Mouse (Mus musculus): ENCODE data around the gene Pmm2. TPM values are rescaled to one million over a fixed set of nuclear protein-coding genes. Genes with fewer than 3 reads are reported as not detected.

The Pmm2 gene
- 10 to 100 TPM; 33.7 to 33.8 TPM for total RNA-seq (2021)
- long read RNA-seq, experiment 1, transcript Pmm2-201 (9 exons, 1,842 nt) = major isoform, 18 of 23 reads
- long read RNA-seq, experiment 1, partial matches to known transcripts = 1 of 23 reads
- long read RNA-seq, experiment 1, other reads (novel, unspliced or antisense) = 4 of 23 reads
- long read RNA-seq, experiment 2, transcript Pmm2-201 (9 exons, 1,842 nt) = major isoform, 10 of 15 reads
- long read RNA-seq, experiment 2, partial matches to known transcripts = 1 of 15 reads
- long read RNA-seq, experiment 2, other reads (novel, unspliced or antisense) = 2 of 15 reads

GRCm38 (mm10) chr16:8637217-8638051 lies at the start of gene Pmm2, which contains the start of gene Tmem186:
Gene Pmm2, plus strand, starts transcription at chr16:8637674.
Gene Tmem186, minus strand, starts transcription at chr16:8637712.
- DNase-seq (ENCODE audit: low spot score in 2 of 2) = peak; percentile 85 to 94
- intact Hi-C loops (cut with DNase I) = no loop called here

- peak; percentile 69 to 75 for DNase-seq (ENCODE audit: low spot score in 2 of 2)
- intact Hi-C loops (cut with DNase I) = no loop called here
Measured at GRCm38 (mm10) chr16:8595411-8595810, 42.1 kb upstream of the Pmm2 start.

- intact Hi-C loops (cut with DNase I) = no loop called here
- DNase-seq (ENCODE audit: low spot score in 2 of 2) = peak; percentile 46 to 76
Measured at GRCm38 (mm10) chr16:8596336-8596735, 41.1 kb upstream of the Pmm2 start.

- no peak for DNase-seq (ENCODE audit: low spot score in 2 of 2)
- intact Hi-C loops (cut with DNase I) = no loop called here
Measured at GRCm38 (mm10) chr16:8597516-8597915, 40.0 kb upstream of the Pmm2 start.

GRCm38 (mm10) chr16:8603789-8604188 lies 33.7 kb upstream of the Pmm2 start:
- intact Hi-C loops (cut with DNase I) = no loop called here
- no peak for DNase-seq (ENCODE audit: low spot score in 2 of 2)

GRCm38 (mm10) chr16:8610397-8610796 lies 27.1 kb upstream of the Pmm2 start:
- no peak for DNase-seq (ENCODE audit: low spot score in 2 of 2)
- intact Hi-C loops (cut with DNase I) = no loop called here

- intact Hi-C loops (cut with DNase I) = no loop called here
- no peak for DNase-seq (ENCODE audit: low spot score in 2 of 2)
Measured at GRCm38 (mm10) chr16:8612214-8613005, 25.1 kb upstream of the Pmm2 start.

GRCm38 (mm10) chr16:8613039-8613438 lies 24.4 kb upstream of the Pmm2 start:
- no peak for DNase-seq (ENCODE audit: low spot score in 2 of 2)
- intact Hi-C loops (cut with DNase I) = no loop called here

GRCm38 (mm10) chr16:8613447-8613846 lies 24.0 kb upstream of the Pmm2 start:
- DNase-seq (ENCODE audit: low spot score in 2 of 2) = no peak

GRCm38 (mm10) chr16:8619659-8620314 lies 17.7 kb upstream of the Pmm2 start:
- DNase-seq (ENCODE audit: low spot score in 2 of 2) = no peak
- intact Hi-C loops (cut with DNase I) = no loop called here

More at GRCm38 (mm10) chr16:8613447-8613846, 24.0 kb upstream of the Pmm2 start:
- intact Hi-C loops (cut with DNase I) = no loop called here

- intact Hi-C loops (cut with DNase I) = no loop called here
- no peak for DNase-seq (ENCODE audit: low spot score in 2 of 2)
Measured at GRCm38 (mm10) chr16:8620315-8621115, 17.0 kb upstream of the Pmm2 start.

- DNase-seq (ENCODE audit: low spot score in 2 of 2) = no peak
- intact Hi-C loops (cut with DNase I) = loop anchor here (5.0 kb wide), 1 partner anchor 138 kb away; no protein-coding TSS in a partner anchor
Measured at GRCm38 (mm10) chr16:8630419-8630818, 7.1 kb upstream of the Pmm2 start.

- no peak for DNase-seq (ENCODE audit: low spot score in 2 of 2)
- intact Hi-C loops (cut with DNase I) = loop anchor here (5.0 kb wide), 1 partner anchor 139 kb away; no protein-coding TSS in a partner anchor
Measured at GRCm38 (mm10) chr16:8631428-8631827, 6.0 kb upstream of the Pmm2 start.

GRCm38 (mm10) chr16:8636867-8637216 lies 632 bp upstream of the Pmm2 start:
- DNase-seq (ENCODE audit: low spot score in 2 of 2) = no peak
- intact Hi-C loops (cut with DNase I) = no loop called here

GRCm38 (mm10) chr16:8638131-8638530 lies 657 bp downstream of the Pmm2 start:
- intact Hi-C loops (cut with DNase I) = no loop called here
- DNase-seq (ENCODE audit: low spot score in 2 of 2) = no peak

GRCm38 (mm10) chr16:8639466-8640191 lies 2.2 kb downstream of the Pmm2 start:
- intact Hi-C loops (cut with DNase I) = no loop called here
- no peak for DNase-seq (ENCODE audit: low spot score in 2 of 2)

GRCm38 (mm10) chr16:8643855-8644254 lies 6.4 kb downstream of the Pmm2 start:
- intact Hi-C loops (cut with DNase I) = no loop called here
- peak; percentile 52 to 63 for DNase-seq (ENCODE audit: low spot score in 2 of 2)

- intact Hi-C loops (cut with DNase I) = no loop called here
- no peak for DNase-seq (ENCODE audit: low spot score in 2 of 2)
Measured at GRCm38 (mm10) chr16:8645546-8645945, 8.1 kb downstream of the Pmm2 start.
